Mouse (Mus musculus): Measurements from ENCODE around the gene Tldc1. TPM values are rescaled to one million over a fixed set of nuclear protein-coding genes. Genes with fewer than 3 reads are reported as not detected.

Tldc1 gene
- polyA plus RNA-seq, 1 experiment from 2014 or later, result 10.2 TPM

GRCm38 (mm10) chr8:119713421-119713820 is 64.8 kb downstream of the Tldc1 start:
- no peaks in the 10 kb centered on the region for H3K36me3 ChIP-seq (ENCODE audit: control insufficient read depth, insufficient read depth, low read length)
- H3K27ac ChIP-seq (ENCODE audit: low read depth, low read length), result no peak overlapping the region
- H3K4me3 ChIP-seq (ENCODE audit: low read depth, low read length), result no peak overlapping the region
- peaks cover 5% of the 10 kb centered on the region for H3K4me1 ChIP-seq (ENCODE audit: control insufficient read depth, insufficient read depth, low read length)
- H3K27me3 ChIP-seq (ENCODE audit: control insufficient read depth, insufficient read depth, low read length), result no peaks in the 10 kb centered on the region
- 76% methylated on average over 5 of the region's 5 CpGs for WGBS (ENCODE audit: insufficient replicate concordance)
- H3K4me2 ChIP-seq, result no peak overlapping the region
- H3K9ac ChIP-seq (ENCODE audit: low read depth, low read length), result no peak overlapping the region
- ATAC-seq (replicated peaks; ENCODE audit: insufficient number of reproducible peaks, low FRiP score, low TSS enrichment), result no peak
- H3K9me3 ChIP-seq (replicated peaks; ENCODE audit: control insufficient read depth, low read length), result no peaks in the 10 kb centered on the region

GRCm38 (mm10) chr8:119712226-119712625 is 66.0 kb downstream of the Tldc1 start:
- Histone ChIP-seq H3K4me3 (ENCODE audit: low read depth, low read length) (no peak overlapping the region), H3K9ac (ENCODE audit: low read depth, low read length) (no peak overlapping the region), H3K36me3 (ENCODE audit: control insufficient read depth, insufficient read depth, low read length) (no peaks in the 10 kb centered on the region), H3K27ac (ENCODE audit: low read depth, low read length) (no peak overlapping the region), H3K4me2 (no peak overlapping the region), H3K9me3 (replicated peaks; ENCODE audit: control insufficient read depth, low read length) (no peaks in the 10 kb centered on the region), H3K27me3 (ENCODE audit: control insufficient read depth, insufficient read depth, low read length) (no peaks in the 10 kb centered on the region), H3K4me1 (ENCODE audit: control insufficient read depth, insufficient read depth, low read length) (peaks cover 4% of the 10 kb centered on the region)
- 62% methylated on average over 6 of the region's 6 CpGs for WGBS (ENCODE audit: insufficient replicate concordance)
- no peak for ATAC-seq (replicated peaks; ENCODE audit: insufficient number of reproducible peaks, low FRiP score, low TSS enrichment)

Other genes with a start within 250 kb of the Tldc1 start
- 63.6 and 80.5 TPM in 2 replicates for gene Mbtps1, start 219.7 kb downstream of the Tldc1 start, polyA plus RNA-seq (2014; fragmentation: Nextera tagmentation; extraction: Ambion mirVana)
- 36.3 and 37.3 TPM in 2 replicates for gene Hsdl1, start 203.2 kb downstream of the Tldc1 start, polyA plus RNA-seq (2014; fragmentation: Nextera tagmentation; extraction: Ambion mirVana)
- gene Dnaaf1, start 203.2 kb downstream of the Tldc1 start, polyA plus RNA-seq (2014; fragmentation: Nextera tagmentation; extraction: Ambion mirVana), result 0.26 and 0.38 TPM in 2 replicates
- gene Taf1c, start 173.2 kb downstream of the Tldc1 start, polyA plus RNA-seq (2014; fragmentation: Nextera tagmentation; extraction: Ambion mirVana), result 7.1 and 8.0 TPM in 2 replicates
- gene Adad2, start 165.7 kb downstream of the Tldc1 start, polyA plus RNA-seq (2014; fragmentation: Nextera tagmentation; extraction: Ambion mirVana), result not detected in 2 replicates
- not detected in 2 replicates for gene Kcng4, start 142.7 kb downstream of the Tldc1 start, polyA plus RNA-seq (2014; fragmentation: Nextera tagmentation; extraction: Ambion mirVana)
- 2.1 and 2.3 TPM in 2 replicates for gene Wfdc1, start 112.1 kb downstream of the Tldc1 start, polyA plus RNA-seq (2014; fragmentation: Nextera tagmentation; extraction: Ambion mirVana)
- gene Atp2c2, start 78.4 kb downstream of the Tldc1 start, polyA plus RNA-seq (2014; fragmentation: Nextera tagmentation; extraction: Ambion mirVana), result 0.14 and 0.24 TPM in 2 replicates
- 110 and 142 TPM in 2 replicates for gene Cotl1, start 62.1 kb upstream of the Tldc1 start, polyA plus RNA-seq (2014; fragmentation: Nextera tagmentation; extraction: Ambion mirVana)
- gene Klhl36, start 83.8 kb upstream of the Tldc1 start, polyA plus RNA-seq (2014; fragmentation: Nextera tagmentation; extraction: Ambion mirVana), result 8.6 and 8.9 TPM in 2 replicates
- gene Usp10, start 131.9 kb upstream of the Tldc1 start, polyA plus RNA-seq (2014; fragmentation: Nextera tagmentation; extraction: Ambion mirVana), result 99.2 and 104 TPM in 2 replicates
- gene Gm20388, start 132.4 kb upstream of the Tldc1 start, polyA plus RNA-seq (2014; fragmentation: Nextera tagmentation; extraction: Ambion mirVana), result 6.4 TPM in 1 of 2 replicates, not detected in the other
- 1.7 and 2.8 TPM in 2 replicates for gene Crispld2, start 214.0 kb upstream of the Tldc1 start, polyA plus RNA-seq (2014; fragmentation: Nextera tagmentation; extraction: Ambion mirVana)